Mouse (Mus musculus) liver, embryonic 11.5 days (tissue): ENCODE measurements around the gene P3h1. TPM values are rescaled to one million over a fixed set of nuclear protein-coding genes. Genes with fewer than 3 reads are reported as not detected.

Source experiments
- ATAC-seq: fragments of 200-750 bp; cut with Nextera tagmentation; replicated peaks from 2 replicates; pipeline ENCODE4 v1.8.0; 2017; ENCODE audit warnings: moderate number of reproducible peaks, mild to moderate bottlenecking, moderate TSS enrichment, moderate library complexity; ENCODE audit not compliant: low FRiP score
- DNase-seq: peaks from one replicate; pipeline ENCODE4 v3.0.0-alpha.2; 2017; ENCODE audit warnings: low spot score
- H3K27ac ChIP-seq: fragments of 300-500 bp; sonication (generic); 2 replicates; pipeline ENCODE4 v1.5.1; 2014; ENCODE audit warnings: mild to moderate bottlenecking, low read depth, low read length, control low read depth
- H3K27me3 ChIP-seq: fragments of 300-500 bp; sonication (generic); replicated peaks from 2 replicates; pipeline ENCODE4 v1.6.1; 2014; ENCODE audit warnings: low read length, mixed read lengths; ENCODE audit not compliant: control insufficient read depth, insufficient read depth
- H3K36me3 ChIP-seq: fragments of 300-500 bp; sonication (generic); 2 replicates; pipeline ENCODE4 v1.6.1; 2014; ENCODE audit warnings: mild to moderate bottlenecking, low read length, moderate library complexity, mixed read lengths; ENCODE audit not compliant: control insufficient read depth, insufficient read depth
- H3K4me1 ChIP-seq: fragments of 300-500 bp; sonication (generic); replicated peaks from 2 replicates; pipeline ENCODE4 v1.6.1; 2014; ENCODE audit warnings: low read length, mixed read lengths; ENCODE audit not compliant: control insufficient read depth, insufficient read depth
- H3K4me2 ChIP-seq: fragments of 300-500 bp; sonication (generic); 2 replicates; pipeline ENCODE4 v1.6.1; 2014; ENCODE audit warnings: mild to moderate bottlenecking, control low read depth, moderate library complexity
- H3K4me3 ChIP-seq: fragments of 300-500 bp; sonication (generic); 2 replicates; pipeline ENCODE4 v1.5.1; 2014; ENCODE audit warnings: low read depth, low read length, control low read depth
- H3K9ac ChIP-seq: fragments of 300-500 bp; sonication (generic); 2 replicates; pipeline ENCODE4 v1.6.1; 2014; ENCODE audit warnings: low read depth, low read length, control low read depth
- H3K9me3 ChIP-seq: fragments of 300-500 bp; sonication (generic); 2 replicates; pipeline ENCODE4 v1.6.1; 2016; ENCODE audit warnings: low read length, inconsistent platforms, mixed read lengths; ENCODE audit not compliant: control insufficient read depth
- whole genome bisulfite sequencing: fragments of 180-500 bp; shearing (Covaris S2); extraction: QIAGEN DNeasy Blood & Tissue Kit; methylation state at CpG from one replicate; pipeline ENCODE4 v1.1.7; 2014; 5-methylcytosine and 5-hydroxymethylcytosine counted together
- polyA plus RNA-seq: library from polyadenylated mRNA; unstranded; fragments of >200 nt; fragmentation: Nextera tagmentation; extraction: Ambion mirVana; gene quantifications from 2 replicates; pipeline ENCODE4 v1.2.1, GENCODE M21; 2014

P3h1 gene
- polyA plus RNA-seq, 1 experiment from 2014 or later = 20.8 TPM

- Histone ChIP-seq H3K4me1 (no peaks in the 10 kb centered on the region), H3K9ac (no peak overlapping the region), H3K27ac (no peak overlapping the region), H3K4me3 (no peak overlapping the region), H3K9me3 (no peaks in the 10 kb centered on the region), H3K27me3 (no peaks in the 10 kb centered on the region), H3K4me2 (no peak overlapping the region), H3K36me3 (peaks cover 25% of the 10 kb centered on the region)
- no peak for ATAC-seq
- 91% methylated on average over 3 of the region's 3 CpGs for WGBS
- no peak for DNase-seq
These were observed 8.2 kb upstream of the P3h1 start for GRCm38 (mm10) chr4:119224534-119224933.

- WGBS = 88% methylated on average over 9 of the region's 9 CpGs
- Histone ChIP-seq H3K27me3 (no peaks in the 10 kb centered on the region), H3K4me1 (no peaks in the 10 kb centered on the region), H3K4me2 (no peak overlapping the region), H3K36me3 (peaks cover 25% of the 10 kb centered on the region), H3K9me3 (no peaks in the 10 kb centered on the region), H3K4me3 (no peak overlapping the region), H3K9ac (no peak overlapping the region), H3K27ac (no peak overlapping the region)
- ATAC-seq (no peak), DNase-seq (no peak)
These were observed 7.0 kb upstream of the P3h1 start for GRCm38 (mm10) chr4:119225719-119226118.

GRCm38 (mm10) chr4:119226751-119227150, 6.0 kb upstream of the P3h1 start:
- DNase-seq (no peak), ATAC-seq (no peak)
- H3K9ac ChIP-seq = no peak overlapping the region
- no peak overlapping the region for H3K4me3 ChIP-seq
- WGBS = 92% methylated on average over 11 of the region's 11 CpGs
- no peaks in the 10 kb centered on the region for H3K9me3 ChIP-seq
- no peak overlapping the region for H3K4me2 ChIP-seq
- no peaks in the 10 kb centered on the region for H3K27me3 ChIP-seq
- H3K27ac ChIP-seq = no peak overlapping the region
- H3K36me3 ChIP-seq = peaks cover 25% of the 10 kb centered on the region
- peaks cover 4% of the 10 kb centered on the region; the same call in 1 of the 2 replicates for H3K4me1 ChIP-seq

GRCm38 (mm10) chr4:119233256-119233901, 664 bp downstream of the P3h1 start:
- Histone ChIP-seq H3K9me3 (no peaks in the 10 kb centered on the region), H3K27ac (0 out of 2 replicates have a peak overlapping the region, but pooled peaks have one; percentile 19), H3K9ac (peak overlapping the region; percentile 81), H3K4me3 (peak overlapping the region; percentile 84), H3K4me2 (peak overlapping the region; percentile 94), H3K36me3 (0 out of 2 replicates have a peak, but pooled peaks cover 2% of the 10 kb centered on the region), H3K4me1 (peaks cover 4% of the 10 kb centered on the region; the same call in 1 of the 2 replicates), H3K27me3 (no peaks in the 10 kb centered on the region)
- under 1% methylated on average over 36 of the region's 36 CpGs for WGBS
- ATAC-seq (peak; percentile 56), DNase-seq (peak; percentile 70)

DNA sequence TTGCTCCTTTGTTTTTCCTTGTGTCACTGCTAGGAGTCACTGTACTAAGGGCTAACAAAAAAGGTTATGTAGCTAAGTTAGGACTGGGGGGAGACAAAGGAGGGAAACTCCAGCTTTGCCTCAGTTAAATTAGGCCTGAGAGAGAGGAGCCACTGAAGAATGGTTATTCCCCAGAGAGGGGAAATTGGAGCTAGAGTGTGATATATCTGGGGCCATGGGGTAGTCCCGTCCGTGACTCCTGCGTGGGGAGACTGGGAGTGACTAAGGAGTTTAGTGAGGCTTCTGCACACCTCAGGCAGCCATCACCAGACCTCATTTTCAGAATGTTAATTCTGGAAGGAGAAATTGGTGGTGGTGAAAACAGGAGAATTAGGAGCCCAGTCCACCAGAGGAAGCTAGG, 1.6 kb downstream of the P3h1 start:
- no peaks in the 10 kb centered on the region for H3K9me3 ChIP-seq
- H3K36me3 ChIP-seq = 0 out of 2 replicates have a peak, but pooled peaks cover 2% of the 10 kb centered on the region
- peak overlapping the region; percentile 94 for H3K4me2 ChIP-seq
- peak overlapping the region; percentile 84 for H3K4me3 ChIP-seq
- H3K27me3 ChIP-seq = no peaks in the 10 kb centered on the region
- 73% methylated on average over 3 of the region's 3 CpGs for WGBS
- peaks cover 4% of the 10 kb centered on the region; the same call in 1 of the 2 replicates for H3K4me1 ChIP-seq
- DNase-seq (no peak), ATAC-seq (no peak)
- H3K9ac ChIP-seq = no peak overlapping the region
- no peak overlapping the region for H3K27ac ChIP-seq

- 78% methylated on average over 3 of the region's 3 CpGs for WGBS
- Histone ChIP-seq H3K4me3 (no peak overlapping the region), H3K36me3 (peaks cover 10% of the 10 kb centered on the region)
These were observed 5.9 kb downstream of the P3h1 start for GRCm38 (mm10) chr4:119238661-119239060.

GRCm38 (mm10) chr4:119239181-119239682, 6.5 kb downstream of the P3h1 start:
- peak overlapping the region; percentile 27 for H3K9ac ChIP-seq
- H3K27me3 ChIP-seq = no peaks in the 10 kb centered on the region
- no peaks in the 10 kb centered on the region for H3K9me3 ChIP-seq
- peaks cover 10% of the 10 kb centered on the region for H3K36me3 ChIP-seq
- DNase-seq = peak; percentile 53
- ATAC-seq = peak; percentile 69
- peak overlapping the region; percentile 43 for H3K4me2 ChIP-seq
- 31% methylated on average over 12 of the region's 12 CpGs for WGBS
- 0 out of 2 replicates have a peak, but pooled peaks cover 4% of the 10 kb centered on the region for H3K4me1 ChIP-seq
- no peak overlapping the region for H3K27ac ChIP-seq
- no peak overlapping the region for H3K4me3 ChIP-seq

More at GRCm38 (mm10) chr4:119238661-119239060, 5.9 kb downstream of the P3h1 start:
- Histone ChIP-seq H3K27ac (no peak overlapping the region), H3K9ac (no peak overlapping the region), H3K27me3 (no peaks in the 10 kb centered on the region), H3K9me3 (no peaks in the 10 kb centered on the region), H3K4me2 (peak overlapping the region; percentile 43; the same call in 1 of the 2 replicates), H3K4me1 (peaks cover 4% of the 10 kb centered on the region; the same call in 1 of the 2 replicates)
- DNase-seq (no peak), ATAC-seq (peak; percentile 38; the same call in 1 of the 2 replicates)

DNA sequence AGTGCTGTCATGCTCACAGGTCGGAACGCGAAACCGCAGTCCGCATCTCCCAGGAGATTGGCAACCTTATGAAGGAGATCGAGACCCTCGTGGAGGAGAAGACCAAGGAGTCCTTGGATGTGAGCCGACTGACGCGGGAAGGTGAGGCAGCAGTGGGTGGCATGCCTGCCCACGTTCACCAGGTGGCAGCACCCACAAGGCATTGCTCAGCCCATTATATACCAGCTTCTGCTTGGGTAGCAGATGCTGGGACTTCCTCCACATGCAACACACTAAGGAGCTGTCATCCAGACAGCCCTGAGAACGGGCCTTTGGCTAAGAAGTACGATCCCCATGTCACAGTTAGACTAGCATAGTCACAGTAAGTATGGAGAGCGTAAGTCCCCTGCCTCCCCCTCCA, 8.9 kb downstream of the P3h1 start:
- no peak for DNase-seq
- Histone ChIP-seq H3K36me3 (peaks cover 8% of the 10 kb centered on the region), H3K4me2 (no peak overlapping the region)

More for the DNA sequence above, 8.9 kb downstream of the P3h1 start:
- Histone ChIP-seq H3K4me3 (no peak overlapping the region), H3K4me1 (0 out of 2 replicates have a peak, but pooled peaks cover 4% of the 10 kb centered on the region), H3K9me3 (no peaks in the 10 kb centered on the region), H3K27ac (no peak overlapping the region), H3K9ac (no peak overlapping the region), H3K27me3 (no peaks in the 10 kb centered on the region)
- WGBS = 85% methylated on average over 14 of the region's 14 CpGs
- no peak for ATAC-seq
